Mouse (Mus musculus) ES-Bruce4 (cell line): ENCODE measurements around the gene Olfr437.

Experiments
- CTCF ChIP-seq: IDR thresholded peaks from one replicate; pipeline ENCODE4 v1.8.1; 2011; ENCODE audit warnings: low read depth, low read length
- EP300 ChIP-seq: IDR thresholded peaks from 2 replicates; pipeline ENCODE4 v1.6.1; 2011; ENCODE audit warnings: low read depth, low read length; ENCODE audit not compliant: insufficient read depth

- no peak for TF ChIP-seq EP300
- no peak for TF ChIP-seq CTCF
Measured at GRCm38 (mm10) chr6:43202786-43203185, 39.7 kb downstream of the Olfr437 start.
